Mouse (Mus musculus) lung, embryonic 15.5 days (tissue): ENCODE data around the gene Olfr1224-ps1. TPM values are rescaled to one million over a fixed set of nuclear protein-coding genes. Genes with fewer than 3 reads are reported as not detected.
"Not testable (repeated sequence)": the region's sequence is repeated elsewhere in the genome, so short reads cannot be mapped to it uniquely, and the experiment has no call there.

Experiments
- ATAC-seq: fragments of 200-750 bp; cut with Nextera tagmentation; 2 replicates; pipeline ENCODE4 v1.8.0; 2017; ENCODE audit warnings: moderate number of reproducible peaks, borderline replicate concordance; ENCODE audit not compliant: low FRiP score, low TSS enrichment; ENCODE audit errors: extremely low read depth
- H3K27ac ChIP-seq: fragments of 300-500 bp; sonication (generic); 2 replicates; pipeline ENCODE4 v1.5.1; 2015; ENCODE audit warnings: moderate library complexity, mild to moderate bottlenecking, inconsistent platforms
- H3K27me3 ChIP-seq: fragments of 300-500 bp; sonication (generic); 2 replicates; pipeline ENCODE4 v1.6.1; 2015; ENCODE audit warnings: inconsistent platforms
- H3K36me3 ChIP-seq: fragments of 300-500 bp; sonication (generic); 2 replicates; pipeline ENCODE4 v1.6.1; 2015; ENCODE audit warnings: inconsistent platforms
- H3K4me1 ChIP-seq: fragments of 300-500 bp; sonication (generic); 2 replicates; pipeline ENCODE4 v1.6.1; 2015; ENCODE audit warnings: inconsistent platforms
- H3K4me2 ChIP-seq: fragments of 300-500 bp; sonication (generic); 2 replicates; pipeline ENCODE4 v1.6.1; 2015; ENCODE audit warnings: inconsistent platforms, mild to moderate bottlenecking, moderate library complexity
- H3K4me3 ChIP-seq: fragments of 300-500 bp; sonication (generic); 2 replicates; pipeline ENCODE4 v1.5.1; 2015; ENCODE audit warnings: mild to moderate bottlenecking, inconsistent platforms
- H3K9ac ChIP-seq: fragments of 300-500 bp; sonication (generic); 2 replicates; pipeline ENCODE4 v1.6.1; 2015; ENCODE audit warnings: inconsistent platforms
- H3K9me3 ChIP-seq: fragments of 300-500 bp; sonication (generic); 2 replicates; pipeline ENCODE4 v1.6.1; 2016; ENCODE audit warnings: inconsistent platforms
- WGBS: fragments of 180-500 bp; shearing (Covaris S2); methylation state at CpG from one replicate; pipeline ENCODE4 v1.1.7; 2015; 5-methylcytosine and 5-hydroxymethylcytosine counted together
- polyA plus RNA-seq: library from polyadenylated mRNA; unstranded; fragments of >200 nt; fragmentation: Nextera tagmentation; extraction: Ambion mirVana; gene quantifications from 2 replicates; pipeline ENCODE4 v1.2.1, GENCODE M21; 2015

The Olfr1224-ps1 gene
- polyA plus RNA-seq, result not detected in 2 replicates

DNA sequence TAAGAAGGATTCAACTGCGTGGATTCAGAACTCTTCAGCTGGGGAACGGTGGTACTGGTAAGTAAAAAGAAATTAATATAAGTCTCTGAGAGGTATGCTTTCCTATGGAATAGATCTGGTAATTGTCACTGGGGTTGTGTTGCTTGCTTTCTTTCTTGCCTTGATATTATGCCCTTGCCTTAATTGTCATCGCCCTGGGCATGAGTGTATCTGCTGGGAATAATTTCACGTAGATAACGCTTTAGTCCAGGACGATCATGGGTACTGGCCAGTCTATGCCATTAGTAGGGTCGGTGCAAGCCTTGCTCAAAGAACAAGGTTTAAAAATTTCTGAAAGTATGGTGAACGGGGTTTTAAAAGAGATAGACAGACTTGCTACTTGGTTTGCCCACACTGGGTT, at the start of gene Olfr1224-ps1:
Gene Olfr1224-ps1 (minus strand): TSS at position 101 of the 400 bp plus-strand sequence.
- H3K36me3 ChIP-seq, H3K4me3 ChIP-seq, H3K4me2 ChIP-seq, H3K27ac ChIP-seq, H3K4me1 ChIP-seq, H3K9me3 ChIP-seq, H3K9ac ChIP-seq, ATAC-seq, H3K27me3 ChIP-seq: not testable (repeated sequence)
- WGBS, result 90% methylated on average over 8 of the region's 8 CpGs

DNA sequence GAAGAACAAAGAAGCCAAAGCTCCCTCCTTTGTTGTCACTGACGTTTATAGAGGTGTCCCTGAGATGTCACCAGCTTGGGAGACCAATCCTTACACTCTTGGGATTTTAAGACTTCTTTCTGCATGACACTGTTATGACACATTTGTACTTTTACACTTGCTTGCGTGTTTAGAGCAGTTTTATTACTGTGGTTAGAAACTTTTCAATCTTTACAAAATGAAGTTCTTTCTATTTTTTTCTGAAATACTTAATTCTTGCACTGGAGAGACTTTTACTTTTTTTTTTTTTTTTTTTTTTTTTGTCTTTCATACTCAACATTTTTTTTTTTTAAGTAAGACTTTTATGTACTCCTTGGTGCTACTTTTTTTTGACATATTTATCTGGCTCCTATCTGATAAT, 36.1 kb upstream of the Olfr1224-ps1 start, which contains the start of gene Olfr1226:
Gene Olfr1226 (minus strand): TSS at position 101 of the 400 bp plus-strand sequence.
- Histone ChIP-seq H3K9me3 (no peaks in the 10 kb centered on the region), H3K4me1 (no peaks in the 10 kb centered on the region), H3K4me3 (no peak within 1 kb of the TSS), H3K36me3 (no peaks in the 10 kb centered on the region), H3K4me2 (no peak within 1 kb of the TSS), H3K27me3 (no peaks in the 10 kb centered on the region), H3K9ac (no peak within 1 kb of the TSS), H3K27ac (no peak within 1 kb of the TSS)
- no peak for ATAC-seq
- 54% methylated on average over 2 of the region's 2 CpGs for WGBS

DNA sequence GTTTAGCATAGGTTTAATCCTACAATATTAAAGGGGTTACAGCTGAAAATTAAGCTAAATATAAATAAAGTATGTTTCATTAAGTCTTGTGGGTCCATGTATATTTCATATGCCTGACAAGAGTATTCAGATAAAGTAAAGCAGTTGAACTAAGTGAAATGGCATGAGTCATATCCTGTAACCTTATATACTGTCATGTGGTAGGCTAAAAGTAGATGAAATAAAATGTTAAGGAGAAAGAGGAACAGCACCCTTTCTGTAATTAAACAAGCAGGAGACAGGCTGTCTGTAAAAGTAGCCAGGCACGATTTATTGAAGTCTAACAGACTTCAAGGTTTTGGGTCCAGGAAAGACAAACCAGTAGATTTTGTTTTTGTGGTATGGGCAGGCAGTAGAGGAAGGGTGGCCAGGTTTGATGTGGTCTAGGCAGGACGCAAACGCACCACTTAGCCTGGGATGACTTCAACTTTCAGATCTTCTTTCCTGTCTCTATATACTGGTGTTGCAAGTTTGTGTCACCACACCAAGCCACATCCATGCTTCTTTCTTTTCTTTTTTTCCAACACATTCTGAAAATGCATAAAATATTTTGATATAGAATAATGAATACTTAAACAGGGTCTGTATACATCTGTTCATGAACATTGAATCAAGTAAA, 32.6 kb upstream of the Olfr1224-ps1 start:
- 79% methylated on average over 3 of the region's 3 CpGs for WGBS
- Histone ChIP-seq H3K4me2 (no peak overlapping the region), H3K27me3 (no peaks in the 10 kb centered on the region), H3K9ac (no peak overlapping the region), H3K4me1 (no peaks in the 10 kb centered on the region), H3K4me3 (no peak overlapping the region), H3K36me3 (no peaks in the 10 kb centered on the region), H3K9me3 (no peaks in the 10 kb centered on the region), H3K27ac (no peak overlapping the region)
- no peak for ATAC-seq

DNA sequence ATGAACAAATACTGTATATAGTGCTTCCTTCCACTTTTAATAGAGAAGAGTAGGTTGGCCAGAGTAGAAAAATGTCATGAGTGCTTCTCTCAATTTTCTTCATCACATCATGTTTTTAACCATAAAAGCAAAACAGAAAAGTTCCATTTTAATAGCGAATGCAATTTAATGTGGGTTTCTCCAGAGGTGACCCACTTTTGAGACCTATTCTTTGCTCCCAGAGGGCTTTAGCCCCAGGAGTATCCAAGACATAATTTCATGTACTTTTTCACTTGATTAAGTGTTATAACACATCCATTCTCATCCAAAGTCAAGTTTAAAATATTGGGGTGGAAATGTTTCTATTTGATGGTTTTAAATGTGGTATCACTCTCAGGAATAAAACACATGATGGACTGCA, 10.7 kb upstream of the Olfr1224-ps1 start, which contains the start of gene Olfr1225:
Gene Olfr1225 (minus strand): TSS at position 101 of the 400 bp plus-strand sequence.
- Histone ChIP-seq H3K36me3 (no peaks in the 10 kb centered on the region), H3K27me3 (no peaks in the 10 kb centered on the region), H3K4me1 (no peaks in the 10 kb centered on the region), H3K4me2 (no peak within 1 kb of the TSS), H3K4me3 (no peak within 1 kb of the TSS), H3K9me3 (no peaks in the 10 kb centered on the region; the same call in 1 of the 2 replicates), H3K27ac (no peak within 1 kb of the TSS), H3K9ac (no peak within 1 kb of the TSS)
- ATAC-seq, result no peak
- 77% methylated on average over 1 of the region's 1 CpGs for WGBS

DNA sequence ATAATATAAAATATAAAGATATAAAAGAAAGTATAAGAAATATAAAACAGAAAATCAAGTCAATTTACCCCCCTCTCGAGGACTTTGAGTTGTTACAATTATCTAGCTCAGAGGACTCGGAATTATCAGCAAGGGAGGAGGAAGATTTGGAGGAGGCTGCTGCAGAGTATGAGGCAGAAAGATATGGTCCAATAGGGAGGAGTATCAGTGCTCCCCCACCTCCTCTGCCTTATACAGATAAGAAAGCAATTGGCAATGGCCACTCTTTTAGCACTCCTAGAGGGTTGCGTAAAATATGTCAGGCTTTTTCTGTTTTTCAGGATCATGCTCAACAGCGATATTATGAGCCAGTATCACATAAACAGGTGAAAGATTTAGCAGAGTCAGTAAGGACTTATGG, 820 bp upstream of the Olfr1224-ps1 start:
- not testable (repeated sequence) for H3K4me1 ChIP-seq, H3K9ac ChIP-seq, H3K9me3 ChIP-seq, H3K4me2 ChIP-seq, H3K36me3 ChIP-seq, H3K27ac ChIP-seq, H3K4me3 ChIP-seq, H3K27me3 ChIP-seq, ATAC-seq
- WGBS, result 84% methylated on average over 4 of the region's 4 CpGs

DNA sequence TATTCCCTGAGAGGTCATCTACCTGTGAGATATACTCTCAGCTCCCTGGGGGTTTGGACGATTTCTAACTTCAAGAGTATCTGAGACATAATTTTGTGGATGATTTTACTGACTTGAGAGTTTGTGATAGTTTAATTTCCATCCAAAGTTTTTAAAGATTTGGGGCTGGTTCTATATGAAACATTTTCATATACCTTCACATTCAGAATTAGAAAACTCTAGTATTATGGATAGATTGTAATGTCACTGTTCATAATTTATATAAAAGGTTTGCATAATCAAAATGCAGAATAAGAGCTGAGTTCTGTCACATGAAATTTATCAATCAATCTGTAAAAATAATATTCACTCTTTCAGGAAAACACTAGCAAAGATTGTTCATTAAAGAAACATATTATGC, 12.4 kb downstream of the Olfr1224-ps1 start, which contains the start of gene Olfr1223:
Gene Olfr1223 (minus strand): TSS at position 101 of the 400 bp plus-strand sequence.
- Histone ChIP-seq H3K27me3 (no peaks in the 10 kb centered on the region), H3K36me3 (no peaks in the 10 kb centered on the region), H3K9ac (no peak within 1 kb of the TSS), H3K4me1 (no peaks in the 10 kb centered on the region), H3K4me2 (no peak within 1 kb of the TSS), H3K4me3 (no peak within 1 kb of the TSS), H3K9me3 (no peaks in the 10 kb centered on the region), H3K27ac (no peak within 1 kb of the TSS)
- 61% methylated on average over 1 of the region's 1 CpGs for WGBS
- ATAC-seq, result no peak

DNA sequence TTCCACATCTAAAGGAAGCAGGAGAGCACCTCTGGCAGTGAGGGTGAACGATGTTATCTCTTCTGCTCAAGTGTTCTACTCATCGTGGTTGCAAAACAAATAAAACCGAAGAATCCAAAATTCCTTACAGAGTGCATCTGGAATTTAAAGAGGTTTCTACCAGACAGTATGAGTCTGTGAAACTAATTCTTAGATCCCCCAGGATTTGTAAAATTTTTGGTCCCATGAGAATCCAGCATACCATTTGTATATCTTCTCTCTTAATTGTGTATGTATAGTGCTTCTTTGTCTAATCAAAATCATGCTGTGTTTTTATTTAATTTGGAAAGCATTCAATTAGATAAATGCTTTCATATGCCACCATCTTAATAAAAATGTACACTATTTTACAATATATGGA, 30.9 kb downstream of the Olfr1224-ps1 start, which contains the start of gene Olfr1222:
Gene Olfr1222 (minus strand): TSS at position 101 of the 400 bp plus-strand sequence.
- WGBS, result 35% methylated on average over 3 of the region's 3 CpGs
- no peak within 1 kb of the TSS for H3K9ac ChIP-seq
- no peaks in the 10 kb centered on the region for H3K27me3 ChIP-seq

DNA sequence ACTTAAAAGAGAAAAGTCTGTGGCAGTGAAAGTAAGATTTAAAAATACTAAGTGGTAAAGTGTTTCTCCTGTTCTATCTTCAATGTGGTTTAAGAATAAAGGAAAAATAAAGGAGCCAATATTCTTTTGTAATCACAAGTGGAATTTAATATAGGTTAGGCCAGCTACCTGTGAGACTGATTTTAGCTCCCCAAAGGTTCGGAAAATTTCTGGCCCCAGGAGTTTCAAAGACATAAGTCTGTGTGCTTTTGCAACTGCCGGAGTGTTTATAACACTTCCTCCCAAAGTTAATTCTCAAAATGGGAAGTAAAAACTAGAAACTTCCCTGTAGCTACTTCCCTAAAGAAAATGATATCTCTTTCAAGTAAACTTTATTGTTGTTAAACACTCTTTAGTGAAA, 46.7 kb downstream of the Olfr1224-ps1 start, which contains the start of gene Olfr1221:
Gene Olfr1221 (minus strand): TSS at position 101 of the 400 bp plus-strand sequence.
- H3K27me3 ChIP-seq, result no peaks in the 10 kb centered on the region
- ATAC-seq, result no peak
- no peaks in the 10 kb centered on the region for H3K36me3 ChIP-seq
- no peak within 1 kb of the TSS for H3K4me3 ChIP-seq
- H3K9ac ChIP-seq, result no peak within 1 kb of the TSS
- no peak within 1 kb of the TSS for H3K4me2 ChIP-seq
- no peaks in the 10 kb centered on the region for H3K9me3 ChIP-seq
- H3K27ac ChIP-seq, result no peak within 1 kb of the TSS
- 79% methylated on average over 2 of the region's 2 CpGs for WGBS
- H3K4me1 ChIP-seq, result no peaks in the 10 kb centered on the region

More for the DNA sequence above, 30.9 kb downstream of the Olfr1224-ps1 start, which contains the start of gene Olfr1222:
- H3K9me3 ChIP-seq, result no peaks in the 10 kb centered on the region
- no peaks in the 10 kb centered on the region for H3K36me3 ChIP-seq
- no peak within 1 kb of the TSS for H3K4me2 ChIP-seq
- H3K4me1 ChIP-seq, result no peaks in the 10 kb centered on the region
- no peak within 1 kb of the TSS for H3K27ac ChIP-seq
- H3K4me3 ChIP-seq, result no peak within 1 kb of the TSS
- ATAC-seq, result no peak

DNA sequence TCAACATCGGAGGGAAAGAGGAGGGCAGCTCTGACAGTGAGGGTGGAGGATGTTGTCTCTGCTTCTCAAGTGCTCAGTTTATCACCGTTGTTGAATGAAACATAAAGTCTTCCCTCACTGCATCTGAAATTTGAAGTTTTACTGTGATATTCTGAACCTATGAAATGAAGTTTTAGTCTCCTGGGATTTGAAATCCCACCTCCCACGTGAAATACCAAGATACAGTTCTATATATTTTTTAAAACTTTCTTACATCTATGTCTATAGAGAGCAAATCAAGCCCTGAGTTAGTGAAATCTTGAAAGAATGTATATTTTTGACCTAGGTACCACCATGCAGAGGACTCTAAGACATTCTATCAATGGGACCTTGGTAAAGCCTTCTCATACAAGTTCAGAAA, 57.2 kb downstream of the Olfr1224-ps1 start, which contains the start of gene Olfr1220:
Gene Olfr1220 (minus strand): TSS at position 101 of the 400 bp plus-strand sequence.
- no peaks in the 10 kb centered on the region for H3K9me3 ChIP-seq
- H3K9ac ChIP-seq, result no peak within 1 kb of the TSS
- no peaks in the 10 kb centered on the region for H3K36me3 ChIP-seq
- no peak within 1 kb of the TSS for H3K27ac ChIP-seq
- no peaks in the 10 kb centered on the region for H3K4me1 ChIP-seq
- 63% methylated on average over 3 of the region's 3 CpGs for WGBS
- no peak within 1 kb of the TSS for H3K4me3 ChIP-seq
- H3K27me3 ChIP-seq, result no peaks in the 10 kb centered on the region
- ATAC-seq, result no peak
- H3K4me2 ChIP-seq, result no peak within 1 kb of the TSS

DNA sequence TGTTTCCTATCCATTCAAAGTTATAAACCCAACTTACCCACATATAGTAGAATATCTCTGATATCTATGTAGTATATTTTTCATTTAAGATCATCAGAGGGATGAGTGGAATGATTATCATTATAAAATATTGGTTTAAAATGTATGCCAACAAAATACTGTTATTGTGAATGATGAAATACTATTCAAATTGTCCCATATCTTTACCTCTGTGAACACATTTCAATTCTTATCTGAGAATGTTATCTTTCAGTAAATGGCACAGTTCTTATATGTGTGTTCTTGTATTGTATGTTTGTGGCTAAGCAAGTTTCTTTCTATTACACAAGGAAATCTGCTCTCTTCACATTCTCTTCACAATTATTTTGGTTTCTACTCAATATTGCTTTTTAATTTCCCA, 58.2 kb downstream of the Olfr1224-ps1 start:
- H3K9ac ChIP-seq, result no peak overlapping the region
- H3K36me3 ChIP-seq, result no peaks in the 10 kb centered on the region
- no peak overlapping the region for H3K4me2 ChIP-seq
- no peak overlapping the region for H3K27ac ChIP-seq
- H3K4me1 ChIP-seq, result no peaks in the 10 kb centered on the region
- no peak for ATAC-seq
- H3K4me3 ChIP-seq, result no peak overlapping the region
- H3K27me3 ChIP-seq, result no peaks in the 10 kb centered on the region
- H3K9me3 ChIP-seq, result no peaks in the 10 kb centered on the region
